Mouse (Mus musculus) heart, postnatal 0 days (tissue): ENCODE measurements at regions not wholly inside any gene's neighbourhood (a gene's known extent, or its start where the extent isn't known, plus 50 kb on each side); places are given as distances from the start of the nearest gene placed in this dataset.

Experiments used
- CTCF ChIP-seq: IDR thresholded peaks from 2 replicates; pipeline ENCODE4 v1.5.1; 2016; ENCODE audit warnings: antibody characterized with exemption, control low read depth, low read depth
- EP300 ChIP-seq: IDR thresholded peaks from 2 replicates; pipeline ENCODE4 v1.6.1; 2016; ENCODE audit warnings: antibody characterized with exemption, low read depth

DNA sequence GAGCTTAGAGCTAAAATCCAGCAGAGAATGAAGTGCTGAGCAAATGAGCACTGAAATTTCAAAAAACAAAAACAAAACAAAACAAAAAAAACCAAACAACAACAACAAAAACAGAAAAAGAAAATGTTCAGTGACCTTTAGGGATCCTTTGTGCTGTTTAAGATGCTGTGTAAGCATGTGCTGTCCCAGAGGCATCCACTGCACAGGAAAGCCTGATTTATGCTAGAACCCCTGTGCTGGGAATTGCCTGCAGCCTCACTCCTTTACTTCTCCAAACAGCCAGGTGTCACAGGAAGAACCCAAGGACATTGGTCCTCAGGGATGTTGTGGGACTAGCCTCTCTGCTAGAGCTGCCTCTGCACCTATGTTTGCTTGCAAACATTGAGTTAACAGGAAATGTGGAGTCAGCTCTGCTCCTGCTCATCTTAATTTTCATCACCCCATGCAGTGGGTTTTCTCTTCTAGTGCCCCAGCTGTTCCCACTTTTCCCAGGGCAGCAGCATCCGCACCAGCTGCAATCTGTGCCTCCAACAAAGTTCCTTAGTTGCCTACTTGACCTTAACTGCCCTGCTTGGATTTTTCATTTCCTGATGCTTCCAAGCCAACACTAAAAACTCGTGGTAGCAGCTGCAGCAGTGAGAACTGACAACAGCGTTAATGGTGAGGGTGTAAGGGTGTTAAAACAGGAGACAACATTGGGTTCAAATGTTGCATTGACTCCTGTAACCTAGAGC is 804.8 kb upstream of the Gm5150 start:
- no peak for TF ChIP-seq CTCF
- no peak for TF ChIP-seq EP300
